Mouse (Mus musculus) embryonic facial prominence, embryonic 10.5 days (tissue): Measurements from ENCODE around the gene Slc25a28. TPM values are rescaled to one million over a fixed set of nuclear protein-coding genes. Genes with fewer than 3 reads are reported as not detected.

Experiments
- DNase-seq: peaks from one replicate; pipeline ENCODE4 v3.0.0-alpha.2; 2017; ENCODE audit warnings: low spot score
- H3K27ac ChIP-seq: fragments of 300-500 bp; sonication (generic); replicated peaks from 2 replicates; pipeline ENCODE4 v1.5.1; 2016; ENCODE audit warnings: mild to moderate bottlenecking
- H3K27me3 ChIP-seq: fragments of 300-500 bp; sonication (generic); replicated peaks from 2 replicates; pipeline ENCODE4 v1.6.1; 2016; ENCODE audit warnings: low read depth, mild to moderate bottlenecking; ENCODE audit not compliant: poor library complexity, severe bottlenecking
- H3K36me3 ChIP-seq: fragments of 300-500 bp; sonication (generic); replicated peaks from 2 replicates; pipeline ENCODE4 v1.6.1; 2016; ENCODE audit warnings: mild to moderate bottlenecking, moderate library complexity
- H3K4me1 ChIP-seq: fragments of 300-500 bp; sonication (generic); 2 replicates; pipeline ENCODE4 v1.6.1; 2016
- H3K4me3 ChIP-seq: fragments of 300-500 bp; sonication (generic); 2 replicates; pipeline ENCODE4 v1.5.1; 2016; ENCODE audit warnings: mild to moderate bottlenecking, moderate library complexity
- H3K9me3 ChIP-seq: fragments of 300-500 bp; sonication (generic); 2 replicates; pipeline ENCODE4 v1.6.1; 2016; ENCODE audit warnings: mild to moderate bottlenecking
- WGBS: fragments of 180-500 bp; shearing (Covaris S2); methylation state at CpG from one replicate; pipeline ENCODE4 v1.1.7; 2016; 5-methylcytosine and 5-hydroxymethylcytosine counted together
- polyA plus RNA-seq: library from polyadenylated mRNA; unstranded; fragments of >200 nt; fragmentation: Nextera tagmentation; extraction: Ambion mirVana; gene quantifications from 2 replicates; pipeline ENCODE4 v1.2.1, GENCODE M21; 2016

Gene Slc25a28
- polyA plus RNA-seq, 1 experiment from 2014 or later = 10.9 TPM

DNA sequence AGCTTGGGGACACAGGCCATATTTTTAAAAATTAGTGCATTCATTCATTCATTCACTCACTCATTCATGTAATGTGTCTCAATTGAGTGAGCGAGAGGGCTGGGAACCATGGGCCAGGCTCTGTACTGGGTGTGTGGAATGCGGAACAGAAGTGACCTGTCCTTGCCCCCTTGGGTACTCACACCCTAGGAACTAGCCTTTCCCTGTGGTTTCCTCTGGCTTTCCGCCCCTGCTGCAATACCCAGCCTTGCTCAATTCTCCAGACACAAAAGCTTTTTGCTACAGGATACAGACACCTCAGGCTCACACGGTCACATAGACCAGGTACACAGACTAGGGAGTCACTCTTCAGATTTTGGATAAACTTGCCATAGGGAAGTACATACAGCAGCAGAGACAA, 26.3 kb downstream of the Slc25a28 start:
- H3K36me3 ChIP-seq = no peaks in the 10 kb centered on the region
- no peak overlapping the region for H3K27ac ChIP-seq
- H3K4me1 ChIP-seq = peaks cover 5% of the 10 kb centered on the region; the same call in 1 of the 2 replicates
- DNase-seq = no peak
- peaks cover 11% of the 10 kb centered on the region for H3K27me3 ChIP-seq
- 91% methylated on average over 4 of the region's 4 CpGs for WGBS
- no peaks in the 10 kb centered on the region for H3K9me3 ChIP-seq
- H3K4me3 ChIP-seq = no peak overlapping the region

DNA sequence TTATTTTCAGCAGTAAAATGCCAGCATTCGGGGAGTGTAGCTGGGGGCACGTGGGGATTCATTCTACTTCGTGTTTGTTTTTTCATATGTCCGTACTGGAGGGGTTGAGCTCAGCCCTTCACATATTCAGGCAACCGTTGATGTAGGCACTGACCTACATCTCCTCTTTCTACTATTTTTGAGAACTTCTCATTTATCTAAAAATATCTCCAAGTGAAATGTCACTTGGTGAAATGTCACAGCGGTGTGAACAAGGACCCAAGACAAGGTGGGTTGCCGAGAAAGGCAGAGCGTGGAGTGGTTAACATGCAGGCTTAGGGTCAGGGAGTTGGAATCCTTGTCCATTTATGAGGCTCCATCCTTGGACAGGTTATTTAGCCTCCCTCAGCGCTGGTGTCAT, 27.4 kb downstream of the Slc25a28 start:
- no peak for DNase-seq
- H3K27ac ChIP-seq = no peak overlapping the region
- H3K27me3 ChIP-seq = peaks cover 16% of the 10 kb centered on the region
- no peaks in the 10 kb centered on the region for H3K36me3 ChIP-seq
- 86% methylated on average over 9 of the region's 9 CpGs for WGBS
- H3K9me3 ChIP-seq = no peaks in the 10 kb centered on the region
- peaks cover 5% of the 10 kb centered on the region; the same call in 1 of the 2 replicates for H3K4me1 ChIP-seq
- H3K4me3 ChIP-seq = no peak overlapping the region

DNA sequence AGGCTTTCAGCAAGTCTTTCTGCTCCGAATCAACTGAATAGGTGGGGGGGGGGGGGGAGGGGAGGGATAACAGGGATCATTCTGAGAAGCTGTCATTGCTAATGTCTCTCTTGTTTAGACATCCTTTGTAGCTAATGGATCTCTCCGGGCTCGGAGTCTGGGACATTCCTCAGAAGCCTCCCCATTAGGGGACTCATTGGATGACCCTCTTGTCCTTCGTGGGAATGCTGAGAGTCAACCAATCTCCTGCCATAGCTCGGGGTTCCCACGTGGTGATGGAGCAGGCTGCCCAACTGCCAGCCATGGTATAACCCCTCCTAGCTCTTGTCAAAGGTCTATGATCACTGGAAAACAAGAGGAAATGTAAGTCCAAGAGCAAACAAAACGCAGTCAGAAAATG, 27.8 kb downstream of the Slc25a28 start:
- H3K4me3 ChIP-seq = no peak overlapping the region
- no peaks in the 10 kb centered on the region for H3K36me3 ChIP-seq
- 65% methylated on average over 7 of the region's 7 CpGs for WGBS
- no peak for DNase-seq
- no peaks in the 10 kb centered on the region for H3K9me3 ChIP-seq
- peaks cover 16% of the 10 kb centered on the region for H3K27me3 ChIP-seq
- H3K27ac ChIP-seq = no peak overlapping the region
- H3K4me1 ChIP-seq = peaks cover 5% of the 10 kb centered on the region; the same call in 1 of the 2 replicates

DNA sequence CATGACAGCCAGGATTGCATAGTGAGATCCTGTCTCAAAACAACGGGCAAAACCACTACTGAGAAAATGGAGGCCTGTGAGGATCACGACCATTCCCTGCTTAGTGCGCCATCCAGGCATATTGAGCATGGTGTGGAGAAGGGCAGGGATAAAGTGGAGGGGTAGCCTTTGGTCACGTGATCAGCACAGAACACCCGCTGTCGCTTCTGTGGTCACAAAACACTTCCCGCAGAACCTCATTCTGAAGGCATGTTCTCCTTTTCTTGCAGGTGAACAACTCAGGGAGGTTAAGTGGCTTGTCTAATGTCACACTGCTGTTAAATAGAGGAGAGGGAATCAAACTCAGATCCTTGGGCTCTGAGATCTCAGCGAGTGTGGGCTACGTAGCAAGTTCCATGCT, 29.2 kb downstream of the Slc25a28 start:
- H3K27ac ChIP-seq = no peak overlapping the region
- H3K36me3 ChIP-seq = no peaks in the 10 kb centered on the region
- peaks cover 5% of the 10 kb centered on the region; the same call in 1 of the 2 replicates for H3K4me1 ChIP-seq
- no peak overlapping the region for H3K4me3 ChIP-seq
- no peak for DNase-seq
- H3K27me3 ChIP-seq = peaks cover 19% of the 10 kb centered on the region; the same call in 1 of the 2 replicates
- WGBS = 90% methylated on average over 9 of the region's 9 CpGs
- H3K9me3 ChIP-seq = no peaks in the 10 kb centered on the region

DNA sequence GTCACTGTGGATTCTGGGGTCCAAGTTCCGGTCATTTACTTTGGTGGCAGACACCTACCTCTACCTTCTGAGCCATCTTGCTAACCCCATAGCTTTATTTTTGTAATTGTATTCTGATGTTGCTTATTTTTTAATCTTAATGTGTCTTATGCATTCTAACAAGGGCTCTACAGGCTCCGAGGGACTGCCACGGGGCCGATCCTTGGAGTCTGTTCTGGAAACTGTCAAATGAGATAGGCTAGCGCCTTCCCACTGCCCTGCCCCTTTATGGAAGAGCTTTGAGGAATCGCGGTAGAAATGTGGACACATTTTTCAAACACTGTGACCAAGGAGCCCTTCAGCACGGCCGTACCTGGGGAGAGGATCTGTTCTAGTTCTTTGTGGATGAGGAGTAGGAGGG, 31.8 kb downstream of the Slc25a28 start:
- peaks cover 23% of the 10 kb centered on the region; the same call in 1 of the 2 replicates for H3K27me3 ChIP-seq
- no peaks in the 10 kb centered on the region for H3K36me3 ChIP-seq
- H3K4me3 ChIP-seq = no peak overlapping the region
- peaks cover 5% of the 10 kb centered on the region; the same call in 1 of the 2 replicates for H3K4me1 ChIP-seq
- DNase-seq = no peak
- no peak overlapping the region for H3K27ac ChIP-seq
- H3K9me3 ChIP-seq = no peaks in the 10 kb centered on the region
- 90% methylated on average over 9 of the region's 9 CpGs for WGBS

DNA sequence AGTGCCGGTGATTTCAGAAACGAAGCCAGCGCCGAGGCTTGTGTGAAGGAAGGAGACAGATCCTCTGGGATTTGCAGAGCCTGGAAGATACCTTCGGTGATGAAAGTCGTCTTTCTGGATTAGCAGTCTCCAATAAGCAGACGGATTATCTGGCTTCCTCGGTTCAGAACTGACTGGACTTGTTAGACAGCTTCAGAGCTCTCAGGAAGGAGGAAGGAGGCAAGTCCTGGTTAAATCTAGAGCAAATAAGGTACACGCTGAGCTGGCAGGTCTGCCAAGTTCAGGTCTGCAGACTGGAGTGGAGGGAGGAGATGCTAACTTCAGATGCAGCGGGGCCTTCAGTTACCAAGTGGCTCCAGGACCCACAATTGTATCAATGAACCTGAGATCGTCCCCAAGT, 32.8 kb downstream of the Slc25a28 start:
- no peak overlapping the region for H3K4me3 ChIP-seq
- no peaks in the 10 kb centered on the region for H3K36me3 ChIP-seq
- H3K27ac ChIP-seq = no peak overlapping the region
- peaks cover 23% of the 10 kb centered on the region; the same call in 1 of the 2 replicates for H3K27me3 ChIP-seq
- H3K4me1 ChIP-seq = peaks cover 5% of the 10 kb centered on the region; the same call in 1 of the 2 replicates
- 73% methylated on average over 11 of the region's 11 CpGs for WGBS
- no peak for DNase-seq
- H3K9me3 ChIP-seq = no peaks in the 10 kb centered on the region

DNA sequence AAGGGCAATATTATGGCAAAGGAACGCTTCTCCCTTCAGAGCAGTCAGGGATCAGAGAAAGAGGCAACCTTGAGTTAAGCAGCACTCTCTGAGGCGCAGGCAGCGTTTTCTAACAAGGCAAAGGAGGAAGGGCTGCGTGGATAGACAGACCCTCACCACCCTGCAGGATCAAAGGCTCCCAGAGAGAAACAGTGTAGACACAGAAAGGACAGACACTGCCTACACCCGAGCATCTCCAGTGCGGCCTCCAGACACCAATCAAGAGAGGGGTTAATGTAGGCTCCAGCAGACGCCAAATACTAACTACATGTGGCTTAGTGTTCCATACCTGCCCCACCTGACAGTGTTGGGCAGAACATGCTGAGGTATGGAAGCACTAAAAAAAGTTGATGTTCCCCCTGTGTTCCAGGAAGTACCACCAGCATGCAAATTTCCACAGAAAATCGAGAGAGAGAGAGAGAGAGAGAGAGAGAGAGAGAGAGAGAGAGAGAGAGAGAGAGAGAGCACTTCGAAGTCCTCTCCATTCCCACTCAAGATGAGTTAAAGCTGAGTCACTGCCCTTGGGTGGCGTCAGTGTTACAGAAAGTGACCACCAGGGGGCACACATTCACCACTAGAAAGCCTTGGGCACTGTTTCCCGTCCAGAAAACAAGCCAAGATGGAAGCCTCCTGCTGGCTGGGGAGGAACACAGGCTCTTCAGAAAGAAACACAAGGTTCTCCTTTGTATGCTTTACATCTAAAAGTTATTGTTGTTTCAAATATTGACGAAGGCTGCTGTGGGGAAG, 44.0 kb downstream of the Slc25a28 start:
- DNase-seq = peak; percentile 84
- no peak overlapping the region; the same call in 1 of the 2 replicates for H3K27ac ChIP-seq
- 29% methylated on average over 12 of the region's 12 CpGs for WGBS
- 0 out of 2 replicates have a peak, but pooled peaks cover 3% of the 10 kb centered on the region for H3K9me3 ChIP-seq
- 0 out of 2 replicates have a peak, but pooled peaks cover 8% of the 10 kb centered on the region for H3K4me1 ChIP-seq
- no peaks in the 10 kb centered on the region for H3K36me3 ChIP-seq
- no peak overlapping the region for H3K4me3 ChIP-seq
- H3K27me3 ChIP-seq = peaks cover 34% of the 10 kb centered on the region

DNA sequence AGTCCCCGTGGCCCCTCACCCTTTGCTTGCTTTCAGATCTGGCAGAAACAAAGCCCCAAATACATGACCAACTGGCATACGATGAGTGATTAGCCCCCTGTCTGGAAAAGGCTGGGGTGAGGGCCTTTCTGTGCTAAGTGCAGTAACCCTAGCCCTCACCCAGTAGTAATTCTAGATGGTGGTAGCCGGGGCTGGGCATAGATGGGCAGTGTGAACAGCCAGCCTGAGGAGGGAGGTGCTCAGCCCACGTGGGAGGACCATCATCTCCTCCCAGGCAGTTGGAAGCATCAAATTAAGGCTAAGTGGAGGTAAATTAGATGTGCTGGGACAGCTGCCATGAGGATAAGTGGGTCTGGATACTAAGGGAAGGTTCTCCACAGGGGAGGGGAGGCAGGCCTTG, 45.6 kb downstream of the Slc25a28 start:
- Histone ChIP-seq H3K36me3 (no peaks in the 10 kb centered on the region), H3K9me3 (0 out of 2 replicates have a peak, but pooled peaks cover 3% of the 10 kb centered on the region), H3K4me1 (0 out of 2 replicates have a peak, but pooled peaks cover 8% of the 10 kb centered on the region), H3K4me3 (no peak overlapping the region), H3K27me3 (peaks cover 49% of the 10 kb centered on the region), H3K27ac (no peak overlapping the region; the same call in 1 of the 2 replicates)
- DNase-seq = no peak
- 53% methylated on average over 4 of the region's 4 CpGs for WGBS

DNA sequence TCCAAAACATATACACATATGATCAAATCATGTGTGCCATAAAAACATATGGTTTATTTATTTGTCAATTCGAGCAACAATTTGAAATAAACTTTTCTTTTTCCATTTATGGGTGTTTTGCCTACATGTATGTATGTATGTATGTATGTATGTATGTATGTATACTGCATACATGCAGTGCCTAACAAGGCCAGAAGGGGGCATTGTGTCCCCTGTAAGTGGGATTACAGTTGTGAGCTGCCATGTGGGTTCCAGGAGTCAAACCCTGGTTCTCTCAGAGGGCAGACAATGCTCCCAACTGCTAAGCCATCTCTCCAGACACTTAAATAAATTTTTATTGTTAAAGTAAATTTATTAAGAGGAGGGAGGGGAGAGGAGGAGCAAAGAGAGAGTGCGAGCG, 47.3 kb downstream of the Slc25a28 start:
- Histone ChIP-seq H3K27me3 (peaks cover 67% of the 10 kb centered on the region), H3K36me3 (no peaks in the 10 kb centered on the region)

DNA sequence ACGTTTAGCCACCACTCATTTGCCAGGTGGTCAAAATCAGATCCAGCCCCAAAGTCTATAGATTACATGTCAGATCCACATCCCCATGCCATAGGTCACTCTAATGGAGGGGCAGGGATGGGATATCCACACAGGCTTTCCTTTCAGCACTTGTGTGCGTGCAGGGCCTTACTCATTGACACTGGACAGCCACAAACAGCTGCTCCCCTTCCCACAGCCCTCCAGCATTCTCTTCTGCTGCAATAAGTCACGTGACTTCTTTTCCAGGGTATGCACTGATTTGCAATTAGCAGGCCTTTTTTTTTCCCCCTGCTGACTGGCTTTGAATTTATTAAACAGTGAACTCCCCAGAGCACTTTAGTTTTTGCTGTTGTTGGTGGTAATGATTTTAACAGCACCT, 48.5 kb downstream of the Slc25a28 start:
- Histone ChIP-seq H3K27me3 (peaks cover 79% of the 10 kb centered on the region), H3K4me3 (no peak overlapping the region), H3K36me3 (no peaks in the 10 kb centered on the region), H3K9me3 (0 out of 2 replicates have a peak, but pooled peaks cover 3% of the 10 kb centered on the region), H3K4me1 (0 out of 2 replicates have a peak, but pooled peaks cover 8% of the 10 kb centered on the region), H3K27ac (no peak overlapping the region)
- WGBS = 48% methylated on average over 3 of the region's 3 CpGs
- DNase-seq = peak; percentile 32

More for the DNA sequence above, 47.3 kb downstream of the Slc25a28 start:
- DNase-seq = no peak
- WGBS = 93% methylated on average over 3 of the region's 3 CpGs
- Histone ChIP-seq H3K4me1 (0 out of 2 replicates have a peak, but pooled peaks cover 8% of the 10 kb centered on the region), H3K27ac (no peak overlapping the region), H3K9me3 (0 out of 2 replicates have a peak, but pooled peaks cover 3% of the 10 kb centered on the region), H3K4me3 (no peak overlapping the region)

DNA sequence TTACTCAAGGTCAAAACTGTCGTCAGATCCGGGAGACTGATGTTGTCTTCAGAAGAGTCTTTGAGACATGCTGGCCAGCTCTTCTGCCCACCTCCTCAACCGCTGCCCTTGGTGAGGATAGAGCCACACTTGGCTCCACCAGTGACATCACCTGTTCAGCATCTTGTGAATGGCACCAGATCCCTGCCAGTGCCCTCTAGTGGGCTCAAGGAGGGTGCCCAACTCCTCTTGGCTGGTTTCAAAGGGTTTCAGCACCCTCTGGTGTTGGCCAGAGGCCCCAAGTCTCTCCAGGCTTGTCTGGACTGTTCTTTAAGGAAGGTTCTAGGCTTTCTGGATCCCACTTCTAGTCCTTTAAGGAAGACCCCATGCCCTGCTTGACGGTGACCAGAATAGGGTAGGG, 50.8 kb downstream of the Slc25a28 start:
- 0 out of 2 replicates have a peak, but pooled peaks cover 3% of the 10 kb centered on the region for H3K9me3 ChIP-seq
- no peak overlapping the region for H3K27ac ChIP-seq
- 38% methylated on average over 4 of the region's 4 CpGs for WGBS
- no peak overlapping the region for H3K4me3 ChIP-seq
- 0 out of 2 replicates have a peak, but pooled peaks cover 2% of the 10 kb centered on the region for H3K4me1 ChIP-seq
- no peaks in the 10 kb centered on the region for H3K36me3 ChIP-seq
- DNase-seq = peak; percentile 47
- H3K27me3 ChIP-seq = peaks cover 87% of the 10 kb centered on the region

DNA sequence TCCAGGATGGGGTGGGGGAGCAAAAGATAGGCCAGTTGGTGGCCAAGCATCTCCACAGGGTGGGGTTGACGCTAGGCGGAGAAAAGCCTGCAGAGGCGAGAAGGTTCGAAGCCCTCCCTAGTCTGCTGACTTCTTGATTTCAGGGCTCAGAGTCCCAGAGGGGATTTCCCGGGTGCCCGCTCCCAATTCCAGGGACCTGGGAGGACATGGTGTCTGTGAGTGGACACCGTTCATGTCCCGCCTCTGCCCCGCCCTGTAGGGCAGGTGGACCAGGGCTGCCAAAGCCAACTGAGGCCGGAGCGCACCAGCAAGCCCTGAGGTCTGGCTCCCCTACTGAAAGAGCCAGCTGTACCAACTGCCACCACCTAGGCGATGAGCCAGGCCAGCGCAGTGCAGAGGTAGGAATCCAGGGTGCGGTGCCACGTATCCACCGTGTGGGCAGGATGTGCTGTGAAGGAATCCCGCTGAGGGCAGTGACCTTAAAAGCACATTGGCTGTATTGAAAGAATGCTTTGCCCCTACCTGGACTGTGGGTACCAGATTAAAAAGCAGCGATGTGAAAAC, 54.7 kb downstream of the Slc25a28 start:
- WGBS = 4% methylated on average over 18 of the region's 18 CpGs
- Histone ChIP-seq H3K36me3 (no peaks in the 10 kb centered on the region), H3K4me3 (no peak overlapping the region), H3K4me1 (peaks cover 23% of the 10 kb centered on the region), H3K27ac (no peak overlapping the region), H3K27me3 (peaks cover 100% of the 10 kb centered on the region), H3K9me3 (no peaks in the 10 kb centered on the region)
- no peak for DNase-seq
